Mouse (Mus musculus) olfactory bulb, adult 2 months (tissue): ENCODE measurements at regions not wholly inside any gene's neighbourhood (a gene's known extent, or its start where the extent isn't known, plus 50 kb on each side); places are given as distances from the start of the nearest gene placed in this dataset.

Source experiments
- CTCF ChIP-seq: fragments of 200-500 bp; IDR thresholded peaks from 2 replicates; pipeline ENCODE4 v1.5.1; 2012; ENCODE audit warnings: low read depth, mild to moderate bottlenecking, low read length, moderate library complexity; ENCODE audit not compliant: insufficient read depth
- POLR2A ChIP-seq: fragments of 200-500 bp; IDR thresholded peaks from 2 replicates; pipeline ENCODE4 v1.6.1; 2012; ENCODE audit warnings: mild to moderate bottlenecking, low read depth, low read length, moderate library complexity; ENCODE audit not compliant: insufficient read depth

- TF ChIP-seq CTCF, result no peak
- no peak for TF ChIP-seq POLR2A
These were observed 169.8 kb upstream of the Rasgrp1 start for GRCm38 (mm10) chr2:117512551-117512950.
